Mouse (Mus musculus) thymus, postnatal 36 days (tissue): Measurements from ENCODE around the gene Kcnh7.

Experiments
- DNase-seq, 2 experiments: peaks; one replicate each; pipeline ENCODE4 v3.0.0; 2022; ENCODE audit warnings: mixed read lengths in 2 of 2

The Kcnh7 gene

DNA sequence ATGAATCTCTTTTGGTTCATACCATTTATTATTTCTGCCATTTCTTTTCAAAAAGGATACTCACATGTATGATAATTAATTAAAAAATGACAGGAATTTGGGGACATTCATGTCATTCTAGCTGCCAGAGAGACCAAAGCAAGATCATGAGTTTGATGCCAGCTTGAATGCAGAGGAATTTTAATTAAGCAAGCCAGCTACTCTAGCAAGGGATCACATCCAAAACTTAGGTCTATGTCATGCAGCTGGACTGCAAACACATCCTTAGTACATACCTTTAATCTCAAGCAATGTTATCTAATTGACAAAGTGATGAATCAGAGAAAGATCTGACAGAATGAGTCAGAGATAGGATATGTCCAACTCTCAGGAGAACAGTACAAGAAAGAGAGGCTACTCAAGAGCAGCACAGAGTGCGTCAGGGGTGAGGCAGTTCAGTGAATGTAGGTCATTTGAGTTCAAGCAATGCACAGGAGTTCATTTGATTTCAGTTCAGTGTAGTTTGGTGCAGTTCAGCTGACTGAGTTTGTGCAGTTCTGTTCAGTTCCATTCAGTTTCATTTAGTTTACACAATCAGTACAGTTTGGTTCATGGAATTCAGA is 248.7 kb downstream of the Kcnh7 start:
- no peak for DNase-seq

DNA sequence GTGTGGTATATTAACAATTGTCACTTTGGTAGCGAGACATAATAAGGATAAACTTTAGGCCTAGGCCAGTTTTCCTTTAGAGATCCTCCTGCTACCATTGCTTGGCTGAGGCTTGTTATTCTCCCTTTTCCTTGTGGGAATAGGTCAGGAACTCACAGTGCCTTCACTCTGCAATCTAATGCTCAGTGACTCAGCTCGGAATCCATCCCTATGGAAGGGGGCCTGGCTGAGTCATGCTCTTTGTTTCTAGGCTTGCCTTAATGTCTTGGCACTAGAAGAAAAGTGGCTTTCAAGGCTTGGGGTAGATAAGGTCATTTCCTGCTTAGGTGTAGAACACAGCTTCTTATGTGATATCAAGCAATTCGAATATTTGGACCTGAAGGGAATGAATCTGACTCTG is 255.6 kb downstream of the Kcnh7 start:
- DNase-seq, result no peak

DNA sequence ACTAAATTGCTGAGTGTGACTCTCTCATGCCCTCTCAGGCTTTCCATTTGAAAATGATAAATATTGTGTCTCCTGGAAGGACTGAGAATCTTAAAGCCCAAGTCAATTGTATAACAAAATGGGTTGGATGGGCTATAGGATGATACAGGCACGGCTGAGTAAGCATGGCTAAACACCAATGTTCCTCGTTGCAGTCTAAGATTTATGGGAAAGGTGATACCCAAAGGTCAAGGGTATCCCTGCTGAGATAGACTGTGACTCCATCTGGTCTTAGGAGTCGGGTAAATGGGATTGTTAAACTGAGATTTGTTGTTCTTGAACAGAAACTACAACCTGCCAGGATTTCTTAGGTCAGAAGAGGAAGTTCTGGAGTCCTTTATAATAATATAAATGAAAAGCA is 256.0 kb downstream of the Kcnh7 start:
- DNase-seq, result no peak

DNA sequence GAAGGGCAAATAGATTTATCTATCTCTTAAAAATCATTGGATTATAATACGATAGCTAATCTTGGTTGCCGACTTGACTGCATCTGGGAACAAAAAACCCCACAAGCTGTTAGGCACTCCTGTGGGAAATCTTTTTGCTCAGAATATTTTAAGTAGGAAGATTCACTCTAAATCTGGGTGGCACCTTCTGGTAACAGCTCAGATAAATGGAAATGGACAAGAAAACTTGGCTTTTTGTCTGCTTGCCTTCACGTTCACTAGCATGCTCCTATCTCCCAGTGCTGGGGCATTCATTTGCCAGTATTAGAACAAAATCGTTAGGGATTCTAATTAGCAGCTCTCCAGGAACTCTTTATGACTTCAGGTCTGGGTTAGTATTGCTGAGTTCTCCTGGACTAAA is 260.3 kb downstream of the Kcnh7 start:
- no peak for DNase-seq

DNA sequence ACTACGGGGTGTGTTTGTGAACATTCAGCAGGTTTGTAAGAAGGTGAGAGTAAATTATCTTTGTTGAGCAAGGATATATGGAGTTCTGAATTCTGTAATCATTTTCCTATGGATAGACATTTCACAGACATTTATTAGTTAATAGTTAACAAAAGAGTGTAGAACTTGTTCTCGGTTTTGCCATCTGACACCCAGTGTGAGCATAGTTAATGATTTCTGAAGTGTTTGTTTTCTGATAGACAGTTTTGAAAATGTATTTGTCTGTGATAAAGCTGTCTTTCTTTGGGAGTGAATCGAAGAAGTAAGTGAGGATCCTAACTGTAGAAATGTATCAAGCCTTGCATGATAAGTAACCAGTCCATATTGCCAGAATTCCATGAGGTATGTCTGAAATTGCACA is 276.4 kb downstream of the Kcnh7 start:
- no peak for DNase-seq

DNA sequence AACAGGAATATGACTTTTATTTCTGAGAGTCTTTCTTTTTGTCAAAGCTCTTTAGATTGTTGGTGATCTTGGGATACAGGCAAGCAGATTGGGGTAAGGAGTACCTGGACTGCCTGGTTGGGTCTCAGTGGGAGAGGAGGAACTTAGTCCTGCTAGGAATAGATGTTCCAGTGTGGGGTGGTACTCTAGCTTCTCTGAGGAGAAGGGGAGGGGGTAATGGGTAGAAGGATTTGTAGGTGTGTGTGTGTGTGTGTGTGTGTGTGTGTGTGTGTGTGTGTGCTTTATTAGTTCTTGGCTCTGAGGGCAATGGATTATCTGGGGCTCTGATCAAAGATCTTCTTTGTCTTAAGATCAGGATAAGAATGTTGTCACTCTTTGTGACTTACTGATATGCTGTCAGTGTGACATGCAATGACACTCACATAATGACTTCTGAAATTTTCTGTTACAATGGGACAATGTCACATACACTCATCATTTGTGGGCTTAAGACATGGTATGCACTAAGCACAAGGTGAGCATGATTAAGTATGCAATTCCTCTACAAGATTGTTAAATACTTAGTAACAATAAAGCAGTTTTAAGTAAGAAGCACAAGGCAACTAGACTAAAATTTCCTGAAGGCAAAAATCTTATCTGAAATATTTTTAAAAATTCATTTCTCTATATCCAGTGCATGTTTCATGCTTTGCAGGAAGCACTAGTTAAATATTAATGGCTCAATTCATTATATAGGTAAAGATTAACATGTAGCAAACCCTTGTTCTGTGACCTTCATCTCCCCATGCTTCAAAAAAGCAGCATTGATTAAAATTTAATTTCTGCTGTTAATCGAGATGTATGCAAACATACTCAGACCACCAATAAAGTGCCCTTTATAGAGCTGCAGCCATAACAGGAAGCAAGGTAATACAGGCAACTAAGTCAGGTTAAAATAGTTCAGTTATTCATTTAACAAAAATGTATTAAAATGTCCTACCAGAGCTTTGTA is 281.4 kb downstream of the Kcnh7 start:
- no peak for DNase-seq

DNA sequence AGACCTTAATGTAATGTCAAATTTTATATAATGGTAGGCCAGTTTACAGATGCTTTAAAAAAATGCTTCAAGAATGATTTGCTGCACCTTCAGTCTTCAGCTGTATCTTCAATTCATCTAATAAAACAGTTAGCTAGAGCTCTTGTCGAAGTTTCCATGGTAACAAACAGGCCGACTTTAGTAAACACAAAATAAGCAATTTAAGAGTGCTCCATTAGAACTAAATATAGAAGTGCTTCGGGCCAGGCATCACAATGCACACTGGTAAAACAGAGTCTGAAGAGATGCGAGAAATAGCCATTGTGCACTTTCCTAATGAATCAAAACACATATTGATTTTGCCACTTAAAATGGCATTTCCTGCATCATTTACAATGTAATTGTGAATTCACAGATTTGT is 305.3 kb downstream of the Kcnh7 start:
- DNase-seq, result no peak

DNA sequence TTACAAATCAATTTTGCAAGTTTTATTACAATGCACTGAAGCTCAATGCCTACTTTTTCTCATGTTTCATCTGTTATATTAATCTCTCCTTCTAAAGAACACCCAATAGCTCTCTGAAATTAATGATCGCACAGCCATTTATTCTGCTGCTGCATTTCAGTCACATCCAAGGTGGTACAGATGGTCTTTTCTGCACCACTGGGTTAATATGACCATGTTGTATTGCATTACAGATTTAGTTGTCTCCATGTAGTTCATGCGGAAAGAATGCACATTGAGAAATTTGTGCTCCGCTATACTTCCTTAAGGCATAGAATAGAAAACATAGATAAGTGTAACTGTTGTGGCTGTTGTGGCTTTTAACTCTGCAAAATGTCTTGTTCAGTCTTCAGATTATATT is 328.7 kb downstream of the Kcnh7 start:
- DNase-seq, result no peak

DNA sequence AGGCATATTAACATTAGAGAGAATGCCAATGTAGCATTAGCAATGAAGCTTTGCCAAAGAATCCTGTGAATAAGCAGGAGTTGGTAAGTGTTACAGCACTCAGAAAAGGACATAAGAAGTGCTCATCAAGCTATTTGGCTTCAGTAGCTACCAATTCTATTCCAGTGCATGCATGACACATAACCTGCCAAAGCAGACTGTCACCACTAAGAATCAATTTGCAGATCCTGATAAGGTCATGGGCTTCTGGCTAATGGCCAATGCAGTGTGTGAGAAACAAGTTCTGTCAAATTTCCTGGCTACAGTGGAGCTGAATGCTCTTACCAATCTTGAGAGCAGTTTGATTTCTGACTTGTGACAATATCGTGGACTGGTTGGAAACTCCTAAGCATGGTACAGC is 341.5 kb downstream of the Kcnh7 start:
- DNase-seq, result no peak

DNA sequence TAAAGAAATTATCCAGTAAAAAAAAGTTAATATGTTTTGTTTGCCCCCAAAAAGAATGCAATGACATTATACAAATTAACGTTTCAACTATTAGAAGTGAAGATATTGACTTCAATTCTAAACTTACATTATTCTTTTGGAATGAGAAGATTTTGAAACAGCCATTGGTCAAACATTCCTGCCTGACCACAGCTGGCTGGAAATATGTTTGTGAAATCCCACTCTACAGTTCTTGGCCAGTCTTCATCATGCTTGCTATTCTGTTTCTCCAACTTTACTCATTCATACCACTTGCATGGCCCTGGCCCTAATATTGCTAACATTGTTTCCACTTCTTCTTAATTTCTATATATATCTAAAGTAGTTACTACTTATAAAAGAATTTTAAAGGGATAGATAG is 349.8 kb downstream of the Kcnh7 start:
- no peak for DNase-seq

DNA sequence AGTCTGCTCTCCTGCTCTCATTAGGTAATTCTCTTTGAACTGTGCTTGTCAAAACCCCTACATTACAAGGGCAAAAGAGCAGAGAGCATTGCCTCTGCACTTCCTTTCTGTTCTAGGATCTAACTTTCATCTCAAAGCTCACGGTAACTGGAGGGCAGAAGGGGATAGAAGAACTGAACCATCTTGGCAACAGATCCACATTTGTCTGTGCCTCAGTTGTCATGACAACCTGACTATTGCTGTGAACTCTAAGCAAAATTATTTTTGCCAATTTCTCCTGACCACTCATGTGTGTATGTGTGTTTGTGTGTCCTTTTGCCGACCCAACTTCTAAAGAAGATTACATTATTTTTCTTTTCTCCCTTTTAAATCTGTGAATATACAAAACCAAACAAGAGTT is 364.9 kb downstream of the Kcnh7 start:
- no peak for DNase-seq

DNA sequence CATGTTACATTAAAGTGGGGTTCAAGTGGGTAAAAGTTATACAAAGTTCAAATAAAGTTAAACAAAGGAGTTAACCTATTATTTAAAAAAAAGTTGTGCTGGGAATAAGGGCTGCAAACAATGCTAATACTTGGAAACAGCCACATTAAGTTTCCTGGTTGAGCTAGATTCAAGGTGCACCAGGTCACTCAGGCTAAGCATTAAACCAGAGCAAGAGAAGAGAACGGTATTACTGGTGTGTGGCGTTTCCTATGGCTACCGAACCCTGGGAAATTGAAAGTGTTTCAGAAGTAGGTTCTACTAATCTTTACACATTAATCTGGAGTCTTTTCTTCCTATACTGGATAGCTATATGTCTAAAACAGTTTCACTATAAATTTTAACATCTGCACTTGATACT is 368.1 kb downstream of the Kcnh7 start:
- no peak for DNase-seq

DNA sequence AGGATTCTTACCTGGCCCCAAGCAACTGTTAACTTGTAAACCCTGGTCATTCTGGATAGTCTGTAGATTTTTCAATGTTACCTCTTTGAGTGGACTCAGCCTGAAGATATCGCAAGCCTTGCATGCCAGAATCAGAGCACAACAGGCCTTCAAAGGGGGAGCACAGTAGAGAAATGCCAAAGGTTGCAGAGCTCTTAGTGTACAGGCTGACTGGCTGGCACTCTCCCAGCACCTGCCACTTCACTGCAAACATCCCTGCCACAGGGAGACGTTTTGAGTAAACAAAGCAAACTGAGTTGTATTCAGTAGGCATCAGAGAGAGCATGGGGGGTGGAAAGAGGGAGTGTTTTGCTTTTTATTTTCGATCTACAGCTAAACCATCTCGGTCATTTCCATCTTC is 375.3 kb downstream of the Kcnh7 start:
- no peak for DNase-seq

DNA sequence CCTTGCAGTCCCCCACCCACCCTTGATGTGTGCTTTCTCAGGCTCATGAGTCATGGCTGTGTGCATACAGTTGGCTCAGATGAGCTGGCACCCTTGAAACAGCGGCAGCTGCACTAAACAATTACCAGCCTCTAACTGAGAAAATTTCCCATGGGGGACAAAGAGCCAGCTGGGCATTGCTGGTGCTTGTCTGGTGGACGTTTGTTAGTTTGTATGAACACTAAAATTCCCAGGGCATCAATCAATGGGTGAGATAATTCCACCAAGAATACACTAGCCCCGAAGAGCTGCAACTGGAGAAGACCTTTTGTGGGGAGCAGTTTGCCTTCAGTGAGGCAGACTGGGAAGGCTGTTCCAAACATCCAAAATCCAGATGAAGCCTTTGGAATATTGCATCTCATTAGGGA is 376.6 kb downstream of the Kcnh7 start:
- no peak for DNase-seq

DNA sequence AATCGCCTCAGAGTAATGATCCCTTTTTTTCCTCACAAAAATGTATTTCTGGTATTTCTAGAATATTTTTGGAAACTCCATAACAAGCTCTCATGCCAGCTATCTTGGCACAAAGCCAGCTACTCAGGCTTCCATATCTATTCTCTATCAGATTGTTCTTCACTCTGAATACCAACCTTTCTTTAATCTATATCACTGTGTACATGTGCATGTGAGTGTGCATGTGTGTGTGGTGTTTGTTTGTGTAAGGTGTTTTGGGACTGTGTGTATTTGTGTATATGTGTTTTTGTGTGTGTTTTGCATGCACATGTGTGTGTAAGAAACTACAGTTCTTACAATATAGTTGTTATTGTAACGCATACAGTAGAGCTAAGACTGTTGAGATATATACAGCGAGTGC is 377.2 kb downstream of the Kcnh7 start:
- no peak for DNase-seq

DNA sequence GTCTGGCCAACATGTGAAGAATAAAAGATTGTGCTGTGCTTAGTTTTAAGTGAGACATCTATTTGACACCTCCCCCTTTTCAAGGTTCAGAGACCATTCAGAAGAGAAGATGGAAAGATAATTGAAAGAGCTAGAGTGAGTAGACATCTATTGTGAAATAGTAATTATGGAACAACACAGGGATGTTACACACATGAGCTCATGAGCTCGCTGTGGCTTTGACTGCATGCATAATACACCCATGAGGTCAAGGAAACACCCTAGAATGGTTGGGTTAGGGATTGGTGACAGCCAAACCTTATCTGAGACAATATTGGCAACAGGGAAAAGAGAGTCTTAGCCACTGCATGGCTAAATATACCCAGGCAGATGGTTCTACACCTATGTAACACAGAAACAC is 380.1 kb downstream of the Kcnh7 start:
- no peak for DNase-seq

DNA sequence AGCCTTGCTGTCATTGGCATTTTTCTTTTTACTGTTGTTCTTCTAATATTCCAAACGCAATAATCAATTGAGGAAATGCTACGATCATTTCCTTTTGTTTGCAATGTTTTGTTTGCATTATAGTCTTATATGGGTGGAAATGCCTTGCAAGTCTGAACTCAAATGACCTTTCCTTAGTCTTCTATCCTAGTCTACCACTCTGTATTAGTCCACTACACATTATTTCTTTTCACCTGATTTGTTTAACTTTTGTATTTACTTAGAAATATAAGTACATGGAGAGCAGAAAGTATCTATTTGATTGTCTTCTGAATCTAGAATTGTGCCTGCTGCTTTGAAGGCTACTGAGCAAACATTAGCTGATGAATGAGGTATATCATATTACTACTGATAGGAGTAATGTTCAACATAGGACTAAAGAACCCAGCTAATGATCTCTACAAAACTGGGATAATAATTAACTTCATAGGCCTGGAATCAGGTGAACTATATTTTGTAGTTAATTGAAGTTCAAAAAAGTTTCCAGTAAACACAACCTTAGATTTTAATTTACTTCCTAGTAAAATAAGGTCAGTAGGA is 399.5 kb downstream of the Kcnh7 start:
- no peak for DNase-seq

DNA sequence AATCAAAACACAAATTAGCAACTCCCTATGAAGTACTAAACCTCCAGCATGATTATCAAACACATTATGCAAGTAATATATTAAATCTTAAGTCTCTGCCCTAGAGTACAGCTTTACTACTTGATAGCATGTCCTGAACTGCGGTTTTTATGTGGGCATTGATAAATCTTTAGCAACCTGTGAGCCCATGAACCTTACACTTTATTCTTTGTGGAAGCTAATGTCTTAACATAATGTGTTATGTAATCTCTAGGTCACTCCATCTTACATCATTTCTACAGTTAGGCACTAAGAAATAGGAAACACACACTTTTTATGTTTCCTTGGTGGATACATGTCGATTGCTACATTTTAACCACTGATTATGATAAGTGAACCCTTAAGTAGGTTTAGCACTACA is 437.8 kb downstream of the Kcnh7 start:
- no peak for DNase-seq

DNA sequence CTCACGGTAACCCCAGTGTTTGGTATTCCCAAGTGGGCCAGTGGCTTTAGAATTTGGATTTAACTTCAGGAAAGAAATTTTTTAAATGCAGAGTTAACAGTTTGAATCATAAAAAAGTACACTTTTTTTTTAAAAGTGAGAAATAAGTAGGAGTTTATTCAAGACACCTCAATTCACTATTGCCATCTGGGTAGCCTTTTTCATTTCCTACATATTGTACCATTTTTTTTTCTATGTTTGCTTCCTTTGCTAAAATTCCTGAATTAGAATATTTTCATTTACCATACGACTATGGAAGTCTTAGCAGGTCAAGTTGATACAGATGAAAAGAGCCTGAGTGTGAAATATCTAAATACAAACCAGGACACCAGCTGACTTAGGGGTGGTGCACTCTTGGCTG is 441.0 kb downstream of the Kcnh7 start:
- no peak for DNase-seq

DNA sequence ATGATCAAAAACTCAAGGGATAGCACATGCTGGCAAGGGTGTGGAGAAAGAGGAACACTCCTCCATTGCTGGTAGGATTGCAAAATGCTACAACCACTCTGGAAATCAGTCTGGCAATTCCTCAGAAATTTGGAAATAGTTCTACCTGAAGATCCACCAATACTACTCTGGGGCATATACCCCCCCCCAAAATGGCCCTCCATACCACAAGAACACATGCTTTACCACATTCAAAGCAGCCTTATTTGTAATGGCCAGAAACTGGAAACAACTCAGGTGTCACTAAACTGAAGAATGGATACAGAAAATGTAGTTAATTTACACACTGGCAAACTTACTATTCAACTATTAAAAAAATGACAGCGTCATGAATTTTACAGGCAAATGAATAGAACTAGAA is 453.4 kb downstream of the Kcnh7 start:
- no peak for DNase-seq

DNA sequence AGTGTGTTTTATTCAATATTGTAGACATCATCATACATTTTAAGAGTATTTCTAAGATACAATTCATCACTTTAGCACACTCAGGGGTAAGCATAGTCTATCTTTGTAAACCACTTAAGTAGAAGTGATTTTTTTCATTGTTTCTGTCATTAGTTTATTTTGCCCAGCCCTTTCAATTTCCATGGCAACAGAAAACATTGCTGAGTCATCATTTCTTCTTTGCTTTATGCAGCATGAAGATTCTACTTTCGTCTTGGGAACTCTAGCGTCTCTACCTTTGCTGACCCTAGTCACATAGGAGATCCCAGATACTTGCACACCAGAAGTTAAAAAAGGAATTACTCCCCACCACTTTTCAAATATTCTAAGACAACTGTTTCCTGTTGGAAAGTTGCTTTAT is 456.4 kb downstream of the Kcnh7 start:
- DNase-seq, result no peak

DNA sequence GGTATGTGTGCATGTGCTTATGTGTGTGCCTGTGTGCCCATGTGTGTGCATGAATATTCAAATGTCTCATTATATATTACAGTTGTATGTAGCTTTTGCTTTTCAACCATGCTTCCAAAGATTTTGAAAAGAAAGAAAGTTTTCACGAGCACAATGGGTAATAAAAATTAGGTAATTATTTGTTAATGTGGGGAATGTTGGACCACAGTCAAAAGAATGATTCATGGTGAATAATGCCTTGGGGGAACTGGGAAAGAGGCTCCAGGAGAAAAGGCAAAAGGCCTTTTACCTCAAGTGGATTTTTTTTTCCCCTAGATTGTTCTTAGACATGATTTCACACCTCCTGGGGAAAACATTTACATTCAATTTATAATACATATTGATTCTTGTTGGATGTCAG is 458.1 kb downstream of the Kcnh7 start:
- no peak for DNase-seq

DNA sequence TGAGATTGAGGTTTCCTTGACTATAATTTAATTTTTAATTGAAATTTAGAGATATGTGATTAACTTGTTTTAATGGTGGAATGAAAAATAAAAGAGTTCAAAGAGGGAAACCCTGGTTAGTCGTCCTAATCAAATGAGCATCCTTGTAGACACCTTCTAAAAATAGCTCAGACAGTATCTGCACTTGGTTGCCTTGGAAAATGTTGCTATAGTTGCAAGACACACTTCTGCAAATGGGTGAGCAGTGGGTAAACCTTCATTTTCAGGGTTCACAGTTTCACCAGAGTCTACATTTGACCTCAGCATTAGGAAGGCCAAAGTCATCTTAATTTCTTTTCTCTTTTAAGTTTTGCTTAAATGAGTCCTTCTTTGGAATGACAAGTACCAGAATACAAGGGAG is 465.7 kb downstream of the Kcnh7 start:
- DNase-seq, result no peak

DNA sequence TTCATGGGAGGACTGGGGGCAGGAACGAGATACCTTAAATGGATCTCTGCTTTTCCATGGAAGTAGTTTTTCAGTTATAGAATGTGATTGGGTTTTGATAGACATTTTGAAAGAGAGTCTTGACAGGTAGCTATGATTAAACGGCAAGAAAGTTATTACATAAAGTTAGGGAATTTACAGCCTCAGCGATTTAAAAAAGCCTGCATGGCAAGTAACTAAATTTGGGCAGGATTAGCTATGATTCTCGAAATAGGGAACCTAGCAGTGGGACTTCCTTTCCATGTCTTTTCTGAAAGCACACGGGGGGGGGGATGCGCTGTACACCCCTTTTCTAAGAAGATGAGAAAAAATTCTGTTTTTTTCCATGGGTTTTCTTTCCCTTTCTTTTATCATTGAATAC is 466.8 kb downstream of the Kcnh7 start:
- no peak for DNase-seq
